Mouse (Mus musculus) limb, embryonic 12.5 days (tissue): ENCODE results near the gene Calhm2. TPM values are rescaled to one million over a fixed set of nuclear protein-coding genes. Genes with fewer than 3 reads are reported as not detected.

Source experiments
- ATAC-seq: fragments of 200-750 bp; cut with Nextera tagmentation; 2 replicates; pipeline ENCODE4 v1.8.0; 2017; ENCODE audit warnings: low read depth, moderate TSS enrichment; ENCODE audit not compliant: insufficient number of reproducible peaks, insufficient read depth, low FRiP score, low TSS enrichment
- H3K27ac ChIP-seq: fragments of 300-500 bp; sonication (generic); 2 replicates; pipeline ENCODE4 v1.5.1; 2016; ENCODE audit warnings: mild to moderate bottlenecking, moderate library complexity
- H3K27me3 ChIP-seq: fragments of 300-500 bp; sonication (generic); 2 replicates; pipeline ENCODE4 v1.6.1; 2016; ENCODE audit warnings: mild to moderate bottlenecking, moderate library complexity
- H3K36me3 ChIP-seq: fragments of 300-500 bp; sonication (generic); 2 replicates; pipeline ENCODE4 v1.6.1; 2016; ENCODE audit warnings: mild to moderate bottlenecking, moderate library complexity
- H3K4me1 ChIP-seq: fragments of 300-500 bp; sonication (generic); replicated peaks from 2 replicates; pipeline ENCODE4 v1.6.1; 2016
- H3K4me2 ChIP-seq: fragments of 300-500 bp; sonication (generic); 2 replicates; pipeline ENCODE4 v1.6.1; 2016; ENCODE audit warnings: mild to moderate bottlenecking, moderate library complexity
- H3K4me3 ChIP-seq: fragments of 300-500 bp; sonication (generic); replicated peaks from 2 replicates; pipeline ENCODE4 v1.5.1; 2016; ENCODE audit warnings: mild to moderate bottlenecking
- H3K9ac ChIP-seq: fragments of 300-500 bp; sonication (generic); replicated peaks from 2 replicates; pipeline ENCODE4 v1.6.1; 2016; ENCODE audit warnings: mild to moderate bottlenecking, moderate library complexity
- H3K9me3 ChIP-seq: fragments of 300-500 bp; sonication (generic); 2 replicates; pipeline ENCODE4 v1.6.1; 2016; ENCODE audit warnings: mild to moderate bottlenecking, moderate library complexity
- WGBS: fragments of 180-500 bp; shearing (Covaris S2); methylation state at CpG from one replicate; pipeline ENCODE4 v1.1.7; 2016; 5-methylcytosine and 5-hydroxymethylcytosine counted together
- polyA plus RNA-seq: library from polyadenylated mRNA; unstranded; fragments of >200 nt; fragmentation: Nextera tagmentation; extraction: Ambion mirVana; gene quantifications from 2 replicates; pipeline ENCODE4 v1.2.1, GENCODE M21; 2016

Gene Calhm2
- polyA plus RNA-seq, 1 experiment from 2014 or later = 6.2 TPM

GRCm38 (mm10) chr19:47128164-47128563 is 9.9 kb downstream of the Calhm2 start:
- WGBS = 97% methylated on average over 10 of the region's 10 CpGs
- Histone ChIP-seq H3K36me3 (peaks cover 95% of the 10 kb centered on the region), H3K9me3 (no peaks in the 10 kb centered on the region), H3K4me1 (no peaks in the 10 kb centered on the region), H3K27me3 (no peaks in the 10 kb centered on the region), H3K4me3 (no peak overlapping the region), H3K9ac (no peak overlapping the region), H3K27ac (no peak overlapping the region), H3K4me2 (no peak overlapping the region)
- ATAC-seq = no peak

DNA sequence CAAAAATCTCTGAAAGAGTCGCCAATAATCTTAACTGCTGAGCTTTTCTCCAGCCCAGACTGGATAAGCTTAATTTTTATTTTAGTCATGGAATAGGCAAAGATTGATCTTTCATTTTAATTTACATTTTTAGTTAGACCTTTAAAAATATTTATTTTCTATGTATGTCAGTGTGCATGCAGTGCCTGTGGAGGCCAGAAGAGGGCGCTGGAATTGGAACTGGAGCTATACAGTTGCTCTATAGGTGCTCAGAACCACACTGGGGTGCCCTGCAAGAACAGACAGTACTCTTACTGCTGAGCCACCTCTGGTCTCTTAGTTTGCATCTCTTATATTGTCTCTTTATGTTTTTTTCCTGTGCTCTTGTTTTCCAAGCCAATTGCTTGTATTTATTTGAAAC is 15.3 kb downstream of the Calhm2 start:
- Histone ChIP-seq H3K27me3 (no peaks in the 10 kb centered on the region), H3K4me1 (no peaks in the 10 kb centered on the region), H3K9ac (no peak overlapping the region), H3K36me3 (peaks cover 82% of the 10 kb centered on the region), H3K9me3 (no peaks in the 10 kb centered on the region), H3K4me2 (no peak overlapping the region), H3K4me3 (no peak overlapping the region), H3K27ac (no peak overlapping the region)
- no peak for ATAC-seq
- 28% methylated on average over 2 of the region's 2 CpGs for WGBS

GRCm38 (mm10) chr19:47121054-47121453 is 17.0 kb downstream of the Calhm2 start:
- Histone ChIP-seq H3K4me3 (no peak overlapping the region), H3K9me3 (no peaks in the 10 kb centered on the region), H3K27ac (no peak overlapping the region), H3K36me3 (peaks cover 82% of the 10 kb centered on the region), H3K9ac (no peak overlapping the region), H3K4me2 (no peak overlapping the region), H3K4me1 (no peaks in the 10 kb centered on the region), H3K27me3 (no peaks in the 10 kb centered on the region)
- 49% methylated on average over 4 of the region's 4 CpGs for WGBS
- ATAC-seq = no peak

- Histone ChIP-seq H3K4me1 (no peaks in the 10 kb centered on the region), H3K36me3 (peaks cover 81% of the 10 kb centered on the region), H3K27ac (no peak overlapping the region), H3K4me2 (no peak overlapping the region), H3K4me3 (no peak overlapping the region), H3K9me3 (no peaks in the 10 kb centered on the region), H3K9ac (no peak overlapping the region), H3K27me3 (no peaks in the 10 kb centered on the region)
- WGBS = 84% methylated on average over 2 of the region's 2 CpGs
- ATAC-seq = no peak
These were observed 19.5 kb downstream of the Calhm2 start for GRCm38 (mm10) chr19:47118634-47119033.

DNA sequence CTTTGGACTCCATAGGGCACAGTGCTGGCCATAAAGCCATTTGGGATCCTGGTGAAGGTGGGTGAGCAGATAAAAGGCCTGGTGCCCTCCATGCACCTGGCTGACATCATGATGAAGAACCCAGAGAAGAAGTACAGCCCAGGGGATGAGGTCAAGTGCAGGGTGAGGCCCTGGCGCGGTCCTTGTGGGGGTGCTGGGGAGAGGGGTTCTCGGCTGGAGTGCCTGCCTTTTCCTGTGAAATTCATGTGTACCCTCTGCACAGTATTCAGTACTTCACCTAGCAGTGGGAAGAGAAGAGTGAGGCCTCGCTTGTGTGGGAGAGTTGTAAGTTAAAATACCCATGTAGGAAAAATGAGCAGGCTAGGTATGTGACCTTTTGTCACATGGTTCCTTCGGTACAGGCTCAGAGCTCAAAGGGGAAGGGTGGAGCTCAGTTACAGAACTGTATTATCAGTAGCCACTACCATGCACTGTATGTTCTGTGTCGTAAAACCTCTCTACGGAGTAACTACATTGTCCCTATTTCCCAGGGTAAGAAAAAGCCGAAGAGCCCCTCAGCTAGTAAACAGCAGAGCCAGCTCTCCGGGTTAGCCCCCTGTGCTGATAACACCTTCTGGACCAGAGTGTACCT is 33.3 kb downstream of the Calhm2 start:
- no peak overlapping the region for H3K9ac ChIP-seq
- H3K36me3 ChIP-seq = peaks cover 100% of the 10 kb centered on the region
- no peaks in the 10 kb centered on the region for H3K4me1 ChIP-seq
- H3K27ac ChIP-seq = no peak overlapping the region
- ATAC-seq = no peak
- no peaks in the 10 kb centered on the region for H3K9me3 ChIP-seq
- H3K4me2 ChIP-seq = no peak overlapping the region
- no peaks in the 10 kb centered on the region for H3K27me3 ChIP-seq
- WGBS = 90% methylated on average over 9 of the region's 9 CpGs
- no peak overlapping the region for H3K4me3 ChIP-seq

- Histone ChIP-seq H3K4me2 (no peak overlapping the region), H3K9me3 (no peaks in the 10 kb centered on the region), H3K27ac (no peak overlapping the region), H3K4me3 (no peak overlapping the region), H3K36me3 (peaks cover 100% of the 10 kb centered on the region), H3K4me1 (no peaks in the 10 kb centered on the region), H3K9ac (no peak overlapping the region), H3K27me3 (no peaks in the 10 kb centered on the region)
- WGBS = 94% methylated on average over 5 of the region's 5 CpGs
- ATAC-seq = no peak
These were observed 37.0 kb downstream of the Calhm2 start for GRCm38 (mm10) chr19:47101080-47101479.

GRCm38 (mm10) chr19:47090550-47091156 is 47.4 kb downstream of the Calhm2 start, which contains the start of the genes Usmg5 and Pdcd11:
Gene Usmg5 (minus strand): TSS chr19:47090647.
Gene Pdcd11 (plus strand): TSS chr19:47090768.
- peak; percentile 98 for ATAC-seq
- Histone ChIP-seq H3K36me3 (peaks cover 43% of the 10 kb centered on the region), H3K27ac (peak within 1 kb of the TSS; percentile 83), H3K9me3 (no peaks in the 10 kb centered on the region), H3K4me1 (peaks cover 17% of the 10 kb centered on the region), H3K4me3 (peak within 1 kb of the TSS; percentile 94), H3K27me3 (no peaks in the 10 kb centered on the region), H3K9ac (peak within 1 kb of the TSS; percentile 98), H3K4me2 (peak within 1 kb of the TSS; percentile 83)
- WGBS = under 1% methylated on average over 56 of the region's 56 CpGs

DNA sequence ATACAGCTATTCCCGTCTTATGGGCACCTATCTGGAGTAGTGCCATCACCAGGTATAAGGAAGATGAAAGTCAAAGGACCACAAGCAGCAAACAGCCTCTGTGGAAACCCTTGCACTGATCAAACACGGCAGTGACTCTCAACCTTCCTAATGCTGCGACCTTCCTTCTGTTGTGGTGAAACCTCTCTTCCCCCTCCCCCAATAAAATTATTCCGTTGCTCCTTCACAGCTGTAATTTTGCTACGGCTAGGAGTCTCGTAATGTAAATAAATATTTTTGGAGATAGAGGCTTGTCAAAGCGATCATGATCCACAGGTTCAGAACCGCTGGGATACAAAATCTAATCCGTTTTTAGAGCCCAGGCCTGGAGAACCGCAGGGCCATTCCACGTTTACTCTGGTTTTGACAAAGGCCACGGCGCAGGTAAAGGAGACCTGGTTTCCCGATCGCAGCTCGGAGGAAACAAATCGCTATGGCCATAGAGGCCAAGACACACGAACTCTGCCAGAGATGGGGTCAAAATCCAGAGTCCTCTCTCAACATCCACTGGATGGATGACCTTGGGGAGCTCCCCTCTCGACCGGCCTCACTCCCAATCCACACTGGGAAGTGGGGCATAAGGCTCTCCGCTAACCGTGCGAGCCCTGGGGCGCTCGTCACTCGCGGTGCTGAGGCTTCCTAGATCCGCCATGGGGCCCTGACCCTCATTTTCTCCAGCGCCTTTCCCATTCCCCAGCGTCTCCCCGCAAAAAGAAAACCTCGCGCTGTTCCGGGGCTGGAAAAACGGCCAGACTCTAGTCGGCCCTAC is 48.2 kb downstream of the Calhm2 start:
- Histone ChIP-seq H3K4me2 (peak overlapping the region; percentile 74), H3K9ac (peak overlapping the region; percentile 98), H3K4me1 (peaks cover 17% of the 10 kb centered on the region), H3K27ac (peak overlapping the region; percentile 83), H3K4me3 (peak overlapping the region; percentile 94), H3K27me3 (no peaks in the 10 kb centered on the region), H3K9me3 (no peaks in the 10 kb centered on the region), H3K36me3 (peaks cover 43% of the 10 kb centered on the region)
- 2% methylated on average over 36 of the region's 36 CpGs for WGBS
- peak; percentile 66 for ATAC-seq

DNA sequence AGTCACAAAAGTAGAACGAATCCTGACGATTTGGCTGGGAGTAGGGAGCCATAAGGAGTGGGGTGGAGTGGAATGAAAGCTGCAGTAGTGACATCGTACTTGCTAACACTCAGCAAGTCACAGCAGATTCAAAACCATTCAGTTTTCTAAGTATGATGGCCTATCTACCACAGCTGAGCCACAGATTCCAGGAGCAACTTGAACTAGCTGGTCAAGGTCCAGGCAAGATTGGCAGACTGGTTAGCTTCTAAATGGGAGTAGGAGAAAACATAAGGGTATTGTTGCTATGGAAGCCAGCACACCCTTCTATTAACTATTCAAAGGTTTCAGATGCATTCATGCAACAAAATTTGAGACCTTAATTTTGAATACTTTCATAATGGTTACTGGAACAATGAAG is 49.9 kb downstream of the Calhm2 start:
- no peak for ATAC-seq
- Histone ChIP-seq H3K36me3 (peaks cover 48% of the 10 kb centered on the region), H3K9ac (no peak overlapping the region), H3K27me3 (no peaks in the 10 kb centered on the region), H3K9me3 (no peaks in the 10 kb centered on the region), H3K4me1 (peaks cover 17% of the 10 kb centered on the region), H3K4me2 (no peak overlapping the region), H3K27ac (no peak overlapping the region), H3K4me3 (no peak overlapping the region)
- 83% methylated on average over 3 of the region's 3 CpGs for WGBS

DNA sequence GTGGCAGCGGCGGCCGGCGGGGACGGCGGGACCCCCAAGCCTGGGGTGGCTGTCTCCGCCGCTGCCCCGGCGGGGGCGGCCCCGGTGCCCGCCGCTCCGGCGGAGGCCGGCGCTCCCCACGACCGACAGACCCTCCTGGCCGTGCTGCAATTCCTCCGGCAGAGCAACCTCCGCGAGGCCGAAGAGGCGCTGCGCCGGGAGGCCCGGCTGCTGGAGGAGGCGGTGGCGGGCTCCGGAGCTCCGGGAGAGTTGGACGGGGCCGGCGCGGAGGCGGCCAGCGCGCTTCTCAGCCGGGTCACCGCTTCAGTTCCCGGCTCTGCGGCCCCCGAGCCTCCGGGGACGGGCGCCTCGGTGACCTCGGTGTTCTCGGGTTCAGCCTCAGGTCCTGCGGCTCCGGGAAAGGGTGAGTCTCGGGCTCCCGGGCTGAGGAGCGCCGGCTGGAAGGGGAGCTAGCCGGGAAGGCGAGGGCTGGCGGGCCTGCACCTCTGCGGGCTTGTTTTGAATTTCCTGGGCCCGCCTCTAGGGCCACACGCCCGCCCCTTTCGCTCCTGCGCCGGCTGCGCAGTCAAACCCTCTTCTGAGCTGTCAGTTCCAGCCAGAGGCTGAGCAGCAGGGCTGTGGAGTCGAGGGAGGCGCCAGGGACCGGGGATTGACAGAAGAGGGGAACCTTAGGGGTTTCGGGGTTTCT is 70.0 kb downstream of the Calhm2 start:
- Histone ChIP-seq H3K36me3 (peaks cover 26% of the 10 kb centered on the region), H3K27me3 (no peaks in the 10 kb centered on the region), H3K4me3 (peak overlapping the region; percentile 99), H3K27ac (peak overlapping the region; percentile 87), H3K9ac (peak overlapping the region; percentile 95), H3K4me1 (peaks cover 9% of the 10 kb centered on the region), H3K4me2 (peak overlapping the region; percentile 72), H3K9me3 (no peaks in the 10 kb centered on the region)
- under 1% methylated on average over 67 of the region's 72 CpGs for WGBS
- ATAC-seq = peak; percentile 84
